15 mouse cellular contexts compared by ENCODE assay signal in the genomic region with DNA sequence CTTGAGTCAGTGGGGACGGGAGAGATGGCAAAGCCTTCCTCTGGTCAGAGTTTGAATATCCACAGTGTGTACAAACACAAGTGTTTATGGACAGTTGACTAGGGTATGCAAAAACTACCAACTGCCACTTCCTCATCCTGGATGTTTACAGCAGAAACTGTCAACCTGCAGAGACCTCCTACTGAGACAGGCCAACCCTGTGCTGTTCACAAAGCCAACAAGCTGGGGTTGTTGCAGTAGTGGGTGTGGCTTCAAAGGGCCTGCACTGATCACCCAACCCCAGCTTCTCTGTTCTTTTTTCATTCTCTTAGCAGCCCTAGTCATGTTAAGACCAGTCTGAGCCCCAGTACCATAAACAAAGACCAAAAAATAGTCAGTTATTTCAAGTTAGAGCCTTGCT. TPM values are rescaled to one million over a fixed set of nuclear protein-coding genes. Genes with fewer than 3 reads are reported as not detected.
A peak's percentile ranks its signal among the peaks of the same experiment; 100 is the strongest.
DNase-seq lines count a peak whose midpoint lies in the region; ATAC-seq lines count a peak whose summit lies in the region.
"Had no signal": no experiment of that assay in that cellular context is flagged by ENCODE, and none has a peak within 500 bp of the region (broad histone marks: within the 10 kb centered on the region; RNA-seq: fewer than 3 reads in every experiment).

No protein-coding gene starts in this region.

- peak; percentile 37 to 56; a peak in 3 of 4 replicates for ATAC-seq in hematopoietic stem cell, adult 5-6 weeks (replicated peaks in 1 of 2; ENCODE audit: insufficient read depth in 1 of 2, low FRiP score in 2 of 2, low TSS enrichment in 1 of 2, low read depth in 1 of 2, poor library complexity in 2 of 2, severe bottlenecking in 2 of 2)
- no peak for ATAC-seq in CD4-positive, CD25-positive, alpha-beta regulatory T cell, adult 4 months
- ATAC-seq: forebrain, postnatal 0 days; midbrain, embryonic 13.5 days; Patski had no signal

- DNase-seq in kidney, adult 9 months = peak; percentile 2
- no peak for DNase-seq in kidney, adult 8-10 months
- peak; percentile 29 for DNase-seq in ES-CJ7 (ENCODE audit: low read depth, low spot score)
- DNase-seq in thymus, postnatal 25 days = peak; percentile 23
- no peak for DNase-seq in spleen, postnatal 14 days (ENCODE audit: low spot score in 2 of 2)
- no peak for DNase-seq in embryo, embryonic 9.5 days (ENCODE audit: extremely low spot score)
- DNase-seq: cerebellum, adult 8-10 months; forebrain, postnatal 0 days; kidney, adult 18-20 months; kidney, postnatal 14 days; lung, embryonic 14.5 days had no signal

RNA-seq across cellular contexts. Expression of a gene that starts 38.3 kb away (rescaled TPM):
- 47.8 and 48.7 TPM in 2 replicates for total RNA-seq in hematopoietic stem cell, adult 5-6 weeks (2017)
- polyA plus RNA-seq in CD4-positive, CD25-positive, alpha-beta regulatory T cell, adult 4 months (2017; shearing (Covaris generic)) = 10 to 100 TPM in 1 of 2 experiments, 1 to 10 TPM in 1; 6.5 to 15.7 TPM

RNA-seq across cellular contexts. Expression of a gene that starts 57.8 kb away (rescaled TPM):
- 24.8 and 35.3 TPM in 2 replicates for total RNA-seq in hematopoietic stem cell, adult 5-6 weeks (2017)
- polyA plus RNA-seq in CD4-positive, CD25-positive, alpha-beta regulatory T cell, adult 4 months (2017; shearing (Covaris generic)) = 10 to 100 TPM; 59.9 to 64.5 TPM

Comparison
In these comparisons a context has a peak if more than half of its experiments do, and no peak if none do; other contexts are left out.
1. DNase-seq: peak in kidney, adult 9 months (single experiment), ES-CJ7 (single experiment) and thymus, postnatal 25 days (single experiment); none in kidney, adult 8-10 months (0 of 2), spleen, postnatal 14 days (0 of 2) and embryo, embryonic 9.5 days (single experiment).